Mouse (Mus musculus) stomach, postnatal 0 days (tissue): ENCODE measurements around the gene Etv5. TPM values are rescaled to one million over a fixed set of nuclear protein-coding genes. Genes with fewer than 3 reads are reported as not detected.

Source experiments
- ATAC-seq: fragments of 200-750 bp; cut with Nextera tagmentation; 2 replicates; pipeline ENCODE4 v1.8.0; 2017; ENCODE audit not compliant: low FRiP score, low TSS enrichment
- DNase-seq: peaks from one replicate; pipeline ENCODE4 v3.0.0-alpha.2; 2016; ENCODE audit warnings: low spot score
- H3K27ac ChIP-seq: fragments of 300-500 bp; sonication (generic); replicated peaks from 2 replicates; pipeline ENCODE4 v1.5.1; 2014; ENCODE audit warnings: mild to moderate bottlenecking, control low read depth
- H3K27me3 ChIP-seq: fragments of 300-500 bp; sonication (generic); 2 replicates; pipeline ENCODE4 v1.6.1; 2014; ENCODE audit warnings: low read length; ENCODE audit not compliant: control insufficient read depth, insufficient read depth
- H3K36me3 ChIP-seq: fragments of 300-500 bp; sonication (generic); 2 replicates; pipeline ENCODE4 v1.6.1; 2014; ENCODE audit warnings: low read length, mixed read lengths; ENCODE audit not compliant: control insufficient read depth, insufficient read depth
- H3K4me1 ChIP-seq: fragments of 300-500 bp; sonication (generic); replicated peaks from 2 replicates; pipeline ENCODE4 v1.6.1; 2014; ENCODE audit warnings: antibody characterized with exemption; ENCODE audit not compliant: control insufficient read depth, insufficient read depth
- H3K4me2 ChIP-seq: fragments of 300-500 bp; sonication (generic); replicated peaks from 2 replicates; pipeline ENCODE4 v1.6.1; 2014; ENCODE audit warnings: low read depth, mild to moderate bottlenecking, control low read depth, moderate library complexity
- H3K4me3 ChIP-seq: fragments of 300-500 bp; sonication (generic); 2 replicates; pipeline ENCODE4 v1.5.1; 2014; ENCODE audit warnings: low read depth, low read length, control low read depth
- H3K9ac ChIP-seq: fragments of 300-500 bp; sonication (generic); 2 replicates; pipeline ENCODE4 v1.6.1; 2014; ENCODE audit warnings: mild to moderate bottlenecking, low read length, control low read depth, mixed read lengths
- H3K9me3 ChIP-seq: fragments of 300-500 bp; sonication (generic); 2 replicates; pipeline ENCODE4 v1.6.1; 2016; ENCODE audit warnings: low read length; ENCODE audit not compliant: control insufficient read depth
- CTCF ChIP-seq: IDR thresholded peaks from 2 replicates; pipeline ENCODE4 v1.5.1; 2016; ENCODE audit warnings: antibody characterized with exemption, low read depth, mild to moderate bottlenecking, moderate library complexity
- EP300 ChIP-seq: optimal IDR thresholded peaks from 2 replicates; pipeline ENCODE3; 2016; ENCODE audit warnings: antibody characterized with exemption
- WGBS: fragments of 180-500 bp; shearing (Covaris S2); extraction: QIAGEN DNeasy Blood & Tissue Kit; methylation state at CpG from one replicate; pipeline ENCODE4 v1.1.7; 2014; 5-methylcytosine and 5-hydroxymethylcytosine counted together
- polyA plus RNA-seq: library from polyadenylated mRNA; unstranded; fragments of >200 nt; fragmentation: Nextera tagmentation; extraction: Ambion mirVana; gene quantifications from 2 replicates; pipeline ENCODE4 v1.2.1, GENCODE M21; 2015

Gene Etv5
- polyA plus RNA-seq, 1 experiment from 2014 or later, result 6.0 TPM

GRCm38 (mm10) chr16:22406050-22406449 is 33.5 kb downstream of the Etv5 start:
- no peak overlapping the region for H3K27ac ChIP-seq
- no peaks in the 10 kb centered on the region for H3K9me3 ChIP-seq
- WGBS, result 62% methylated on average over 4 of the region's 4 CpGs
- H3K36me3 ChIP-seq, result no peaks in the 10 kb centered on the region
- peaks cover 7% of the 10 kb centered on the region; the same call in 1 of the 2 replicates for H3K4me1 ChIP-seq
- no peaks in the 10 kb centered on the region for H3K27me3 ChIP-seq
- no peak overlapping the region for H3K4me2 ChIP-seq
- no peak overlapping the region for H3K4me3 ChIP-seq
- TF ChIP-seq EP300, result no peak
- TF ChIP-seq CTCF, result no peak
- no peak overlapping the region for H3K9ac ChIP-seq
- no peak for DNase-seq
- ATAC-seq, result no peak

GRCm38 (mm10) chr16:22405492-22405891 is 34.0 kb downstream of the Etv5 start:
- no peak for TF ChIP-seq CTCF
- no peak for TF ChIP-seq EP300
- Histone ChIP-seq H3K27ac (no peak overlapping the region), H3K36me3 (no peaks in the 10 kb centered on the region; the same call in 1 of the 2 replicates), H3K9me3 (no peaks in the 10 kb centered on the region), H3K27me3 (no peaks in the 10 kb centered on the region), H3K9ac (no peak overlapping the region), H3K4me3 (no peak overlapping the region), H3K4me1 (peaks cover 7% of the 10 kb centered on the region; the same call in 1 of the 2 replicates), H3K4me2 (no peak overlapping the region)
- DNase-seq (no peak), ATAC-seq (no peak; the same call in 1 of the 2 replicates)
- WGBS, result 43% methylated on average over 10 of the region's 10 CpGs

DNA sequence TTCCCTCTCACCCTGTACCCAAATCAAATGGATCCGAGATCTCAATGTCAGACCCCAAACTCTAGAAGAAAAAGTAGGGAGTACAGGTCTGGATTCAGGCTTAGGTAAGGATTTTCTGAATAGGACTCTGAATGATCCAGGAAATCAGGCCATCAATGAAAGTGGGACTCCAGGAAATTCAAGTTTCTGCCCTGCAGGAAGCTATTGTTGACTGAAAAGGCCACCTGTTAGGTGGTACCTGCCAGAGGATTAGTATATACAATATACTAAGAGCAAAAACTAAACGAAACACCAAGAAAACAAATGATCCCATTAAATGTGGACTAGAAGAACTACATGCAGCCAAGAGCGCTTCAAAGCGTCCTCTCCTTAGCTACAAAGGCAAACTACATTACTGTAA is 35.8 kb downstream of the Etv5 start:
- no peak overlapping the region for H3K4me2 ChIP-seq
- H3K4me3 ChIP-seq, result no peak overlapping the region
- peaks cover 7% of the 10 kb centered on the region; the same call in 1 of the 2 replicates for H3K4me1 ChIP-seq
- no peak for TF ChIP-seq CTCF
- no peak for TF ChIP-seq EP300
- ATAC-seq, result no peak
- no peak for DNase-seq
- no peaks in the 10 kb centered on the region for H3K9me3 ChIP-seq
- no peaks in the 10 kb centered on the region; the same call in 1 of the 2 replicates for H3K36me3 ChIP-seq
- H3K9ac ChIP-seq, result no peak overlapping the region
- H3K27me3 ChIP-seq, result no peaks in the 10 kb centered on the region
- H3K27ac ChIP-seq, result no peak overlapping the region
- 73% methylated on average over 4 of the region's 4 CpGs for WGBS

DNA sequence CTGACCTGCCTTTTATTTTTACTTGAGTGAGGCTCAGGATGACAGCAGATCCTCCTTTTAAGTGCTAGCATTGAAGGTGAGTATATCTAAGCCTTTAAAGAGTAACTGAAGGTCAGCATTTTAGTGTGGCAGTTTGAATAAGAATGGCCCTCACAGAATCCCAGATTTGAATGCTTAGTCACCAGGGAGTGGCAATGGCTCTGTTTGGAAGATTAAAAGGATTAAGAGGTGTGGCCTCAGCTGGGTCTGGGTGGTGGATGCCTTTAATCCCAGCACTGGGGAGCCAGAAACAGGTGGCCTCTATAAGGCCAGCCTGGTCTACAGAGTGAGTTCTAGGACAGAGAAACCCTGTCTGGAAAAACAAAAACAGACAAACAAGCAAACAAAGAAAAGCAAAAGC is 36.9 kb downstream of the Etv5 start:
- Histone ChIP-seq H3K27me3 (no peaks in the 10 kb centered on the region), H3K36me3 (no peaks in the 10 kb centered on the region; the same call in 1 of the 2 replicates), H3K4me3 (no peak overlapping the region), H3K9me3 (no peaks in the 10 kb centered on the region), H3K4me2 (no peak overlapping the region), H3K27ac (no peak overlapping the region), H3K4me1 (peaks cover 7% of the 10 kb centered on the region; the same call in 1 of the 2 replicates), H3K9ac (no peak overlapping the region)
- no peak for ATAC-seq
- no peak for DNase-seq
- TF ChIP-seq EP300 (no peak), CTCF (no peak)

GRCm38 (mm10) chr16:22400226-22400625 is 39.3 kb downstream of the Etv5 start:
- no peak for DNase-seq
- Histone ChIP-seq H3K36me3 (no peaks in the 10 kb centered on the region; the same call in 1 of the 2 replicates), H3K9ac (no peak overlapping the region), H3K27me3 (no peaks in the 10 kb centered on the region), H3K9me3 (no peaks in the 10 kb centered on the region), H3K27ac (no peak overlapping the region), H3K4me3 (no peak overlapping the region), H3K4me1 (peaks cover 5% of the 10 kb centered on the region; the same call in 1 of the 2 replicates), H3K4me2 (no peak overlapping the region)
- 92% methylated on average over 6 of the region's 6 CpGs for WGBS
- TF ChIP-seq CTCF, result no peak
- no peak for TF ChIP-seq EP300
- ATAC-seq, result no peak

DNA sequence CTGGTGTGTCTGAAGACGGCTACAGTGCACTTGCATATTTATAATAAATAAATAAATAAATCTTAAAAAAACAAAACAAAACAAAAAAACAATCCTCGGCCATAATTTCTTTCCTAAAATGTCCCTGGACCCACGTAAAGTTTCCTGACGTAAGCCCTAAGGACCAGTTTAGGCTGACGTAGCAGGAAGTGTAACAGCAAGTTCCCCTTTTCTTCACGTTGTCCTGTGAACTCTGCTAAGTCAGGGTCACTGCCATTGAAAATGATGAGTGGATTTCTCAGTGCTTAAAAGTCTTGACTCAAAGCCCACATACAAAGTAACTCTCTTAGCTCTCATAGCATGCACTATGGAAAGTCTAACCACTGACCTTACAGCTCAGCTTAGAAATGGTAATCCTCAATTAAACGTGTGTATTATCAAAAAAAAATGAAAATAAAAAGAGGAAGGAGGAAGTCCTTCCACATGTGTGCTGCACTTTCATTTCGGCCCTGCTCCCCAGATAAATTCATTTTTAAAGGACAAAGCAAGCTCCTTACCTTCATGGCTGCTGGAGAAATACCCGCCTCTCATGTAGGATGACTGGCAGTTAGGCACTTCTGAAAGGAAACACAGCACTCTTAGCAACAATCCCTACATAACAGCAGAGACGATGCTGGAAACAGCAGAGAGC is 40.6 kb downstream of the Etv5 start:
- Histone ChIP-seq H3K4me2 (no peak overlapping the region), H3K27me3 (no peaks in the 10 kb centered on the region), H3K27ac (no peak overlapping the region), H3K9me3 (no peaks in the 10 kb centered on the region), H3K4me1 (no peaks in the 10 kb centered on the region), H3K4me3 (no peak overlapping the region), H3K9ac (no peak overlapping the region), H3K36me3 (no peaks in the 10 kb centered on the region; the same call in 1 of the 2 replicates)
- WGBS, result 83% methylated on average over 10 of the region's 10 CpGs
- DNase-seq, result no peak
- no peak for TF ChIP-seq CTCF
- TF ChIP-seq EP300, result no peak
- no peak for ATAC-seq
